Mouse (Mus musculus) macrophage (primary cell): ENCODE results near the gene Slc1a2. TPM values are rescaled to one million over a fixed set of nuclear protein-coding genes. Genes with fewer than 3 reads are reported as not detected.
A peak's percentile ranks its signal among the peaks of the same experiment; 100 is the strongest.

Source experiments
- H3K27ac ChIP-seq: fragments of 350-480 bp; formaldehyde crosslinking; 2 replicates; pipeline ENCODE4 v1.9.0; 2021
- H3K36me3 ChIP-seq: fragments of 350-480 bp; formaldehyde crosslinking; 2 replicates; pipeline ENCODE4 v1.9.0; 2021; ENCODE audit errors: inconsistent target
- H3K4me3 ChIP-seq: fragments of 350-480 bp; formaldehyde crosslinking; 2 replicates; pipeline ENCODE4 v1.9.0; 2021; ENCODE audit errors: inconsistent target
- H3K79me2 ChIP-seq: fragments of 350-480 bp; formaldehyde crosslinking; 2 replicates; pipeline ENCODE4 v1.9.0; 2021; ENCODE audit errors: inconsistent target
- WGBS: methylation state at CpG from one replicate; pipeline ENCODE4 v1.1.7; 2026; ENCODE audit warnings: inconsistent platforms; ENCODE audit not compliant: missing documents; 5-methylcytosine and 5-hydroxymethylcytosine counted together
- polyA plus RNA-seq: library from polyadenylated mRNA; stranded (reverse); fragments of 250-400 nt; gene quantifications from 3 replicates; pipeline ENCODE4 v1.2.4, GENCODE M21; 2018; ENCODE audit warnings: inconsistent platforms

Gene Slc1a2
- polyA plus RNA-seq, 1 experiment from 2014 or later = 0.03 TPM

GRCm38 (mm10) chr2:102782751-102783150 lies 124.3 kb downstream of the Slc1a2 start:
- Histone ChIP-seq H3K27ac (no peak overlapping the region), H3K79me2 (no peaks in the 10 kb centered on the region), H3K4me3 (no peak overlapping the region), H3K36me3 (no peaks in the 10 kb centered on the region)
- 92% methylated on average over 7 of the region's 7 CpGs for WGBS

GRCm38 (mm10) chr2:102785696-102786095 lies 127.2 kb downstream of the Slc1a2 start:
- Histone ChIP-seq H3K36me3 (no peaks in the 10 kb centered on the region), H3K79me2 (no peaks in the 10 kb centered on the region), H3K4me3 (no peak overlapping the region), H3K27ac (no peak overlapping the region)
- WGBS = 52% methylated on average over 4 of the region's 4 CpGs

DNA sequence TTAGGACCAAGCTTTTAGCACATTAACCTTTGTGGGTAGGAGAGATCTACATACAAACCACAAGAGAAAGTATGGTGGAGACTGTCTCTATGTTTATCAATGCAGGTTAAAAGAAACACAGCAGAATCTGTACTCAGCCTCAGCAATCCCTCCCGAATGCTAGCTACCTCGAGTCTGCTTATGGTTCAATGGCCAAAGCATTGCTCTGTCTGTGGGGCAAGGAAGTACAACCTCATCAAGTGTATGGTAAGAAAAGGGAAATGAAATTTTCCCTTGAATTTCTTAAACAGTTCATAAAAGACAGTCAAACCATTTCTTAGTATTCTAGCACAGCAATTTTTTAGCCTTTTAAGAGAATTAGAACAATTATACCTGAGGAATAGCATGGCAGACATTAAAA lies 133.2 kb downstream of the Slc1a2 start:
- H3K36me3 ChIP-seq = no peaks in the 10 kb centered on the region
- 23% methylated on average over 2 of the region's 2 CpGs for WGBS
- no peaks in the 10 kb centered on the region for H3K79me2 ChIP-seq
- H3K4me3 ChIP-seq = no peak overlapping the region
- H3K27ac ChIP-seq = no peak overlapping the region

GRCm38 (mm10) chr2:102792804-102793203 lies 134.3 kb downstream of the Slc1a2 start:
- Histone ChIP-seq H3K4me3 (no peak overlapping the region), H3K36me3 (no peaks in the 10 kb centered on the region), H3K27ac (no peak overlapping the region), H3K79me2 (no peaks in the 10 kb centered on the region)
- WGBS = 88% methylated on average over 6 of the region's 6 CpGs

DNA sequence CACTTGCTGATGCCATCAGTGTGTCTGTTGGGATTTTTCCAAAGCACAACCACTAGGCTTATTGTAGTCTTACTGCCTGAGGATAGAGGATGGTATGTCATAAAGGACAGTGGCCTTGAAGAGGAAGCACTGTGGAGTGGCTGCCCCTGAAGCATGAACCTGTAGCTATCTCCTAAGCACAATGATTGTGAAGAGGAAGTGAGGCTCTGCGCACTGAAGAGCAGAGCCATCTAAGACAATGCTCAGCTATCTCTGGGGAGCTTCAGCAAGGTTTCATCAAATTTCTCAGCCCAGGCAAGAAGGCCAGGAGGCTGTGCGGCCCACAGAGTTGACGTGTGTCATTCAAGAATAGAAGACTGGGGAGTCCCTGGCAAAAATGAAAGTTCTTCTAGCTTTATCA lies 136.6 kb downstream of the Slc1a2 start:
- no peak overlapping the region for H3K27ac ChIP-seq
- H3K4me3 ChIP-seq = no peak overlapping the region
- no peaks in the 10 kb centered on the region for H3K79me2 ChIP-seq
- no peaks in the 10 kb centered on the region for H3K36me3 ChIP-seq
- 80% methylated on average over 3 of the region's 3 CpGs for WGBS

DNA sequence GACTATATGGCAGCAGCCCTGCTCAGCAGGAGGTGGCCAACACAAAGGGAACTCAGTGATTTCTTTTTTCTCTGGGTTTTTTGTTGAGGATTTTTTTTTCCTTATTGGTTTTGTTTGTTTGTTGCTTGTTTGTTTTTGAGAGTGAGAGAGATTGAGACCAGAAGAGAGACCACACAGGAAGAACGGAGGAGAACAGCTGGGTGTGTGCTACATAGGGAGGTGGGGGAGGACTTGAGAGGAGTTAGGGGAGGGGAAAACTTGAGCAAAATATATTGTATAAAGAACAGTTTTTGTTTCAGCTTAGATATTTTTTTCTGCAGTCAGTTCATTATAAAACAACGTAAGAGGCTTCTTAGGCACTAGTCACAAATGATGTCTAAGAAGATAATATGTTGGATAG lies 139.7 kb downstream of the Slc1a2 start:
- H3K36me3 ChIP-seq = no peaks in the 10 kb centered on the region
- H3K79me2 ChIP-seq = no peaks in the 10 kb centered on the region
- H3K27ac ChIP-seq = no peak overlapping the region
- no peak overlapping the region for H3K4me3 ChIP-seq
- 93% methylated on average over 1 of the region's 2 CpGs for WGBS

GRCm38 (mm10) chr2:102801899-102802298 lies 143.4 kb downstream of the Slc1a2 start:
- no peaks in the 10 kb centered on the region for H3K79me2 ChIP-seq
- no peaks in the 10 kb centered on the region for H3K36me3 ChIP-seq
- 89% methylated on average over 1 of the region's 1 CpGs for WGBS
- no peak overlapping the region for H3K4me3 ChIP-seq
- H3K27ac ChIP-seq = no peak overlapping the region

DNA sequence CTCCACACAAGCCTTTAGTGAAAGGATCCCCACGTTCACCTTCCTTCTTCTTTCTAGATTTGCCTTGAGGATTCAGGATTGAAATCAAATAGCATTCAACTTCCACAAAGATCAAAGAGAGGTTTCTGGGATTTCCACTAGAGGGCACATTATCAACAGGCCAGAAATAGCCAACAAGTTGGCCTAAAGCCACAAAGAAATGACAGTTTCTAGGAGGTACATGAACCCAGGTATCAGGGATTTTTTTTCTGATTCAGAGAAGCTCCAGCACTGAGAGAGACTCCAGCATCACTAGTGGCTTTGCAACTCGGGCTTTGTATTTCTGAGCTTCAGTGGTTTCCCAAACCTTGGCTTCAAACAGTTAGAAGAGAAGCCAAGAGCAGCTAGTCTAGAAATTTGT lies 145.7 kb downstream of the Slc1a2 start:
- 32% methylated on average over 2 of the region's 2 CpGs for WGBS
- Histone ChIP-seq H3K4me3 (no peak overlapping the region), H3K79me2 (no peaks in the 10 kb centered on the region), H3K36me3 (no peaks in the 10 kb centered on the region), H3K27ac (no peak overlapping the region)

GRCm38 (mm10) chr2:102805283-102805682 lies 146.8 kb downstream of the Slc1a2 start:
- Histone ChIP-seq H3K36me3 (no peaks in the 10 kb centered on the region), H3K4me3 (no peak overlapping the region), H3K79me2 (no peaks in the 10 kb centered on the region), H3K27ac (no peak overlapping the region)
- 83% methylated on average over 6 of the region's 6 CpGs for WGBS

DNA sequence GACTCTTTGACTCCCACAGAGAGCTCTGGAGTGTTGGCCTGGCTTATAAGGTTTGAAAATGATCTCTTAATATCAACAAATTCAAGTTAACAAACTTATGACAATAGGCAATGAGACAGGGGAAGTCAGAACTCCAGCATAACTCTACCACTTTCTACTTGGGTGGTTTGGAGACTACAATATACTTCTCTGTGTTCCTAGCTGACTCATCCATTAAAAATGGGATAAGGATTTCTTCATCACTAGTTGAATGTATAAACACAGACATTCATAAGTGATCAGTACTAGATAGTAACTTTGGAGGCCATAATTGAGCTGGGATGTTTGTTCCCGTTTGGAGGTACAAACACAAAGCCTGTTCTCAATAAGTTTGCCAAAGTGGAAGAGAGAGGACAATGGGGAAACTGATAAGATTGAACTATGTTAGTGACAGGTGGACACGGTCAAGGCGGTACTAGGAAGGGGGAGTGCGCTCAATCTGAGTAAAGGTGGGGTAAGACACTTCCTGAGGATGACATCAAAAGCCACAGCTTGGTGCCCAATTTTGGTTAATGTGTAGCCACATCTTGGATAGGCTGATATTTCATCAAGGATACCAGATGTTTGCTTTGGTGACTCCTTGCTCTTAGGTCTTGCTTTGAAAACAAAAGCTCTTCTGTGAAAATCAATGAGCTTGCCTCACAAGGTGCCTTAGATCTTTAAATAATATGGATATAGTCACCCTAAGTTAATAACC lies 147.5 kb downstream of the Slc1a2 start:
- Histone ChIP-seq H3K27ac (no peak overlapping the region), H3K4me3 (no peak overlapping the region), H3K36me3 (no peaks in the 10 kb centered on the region), H3K79me2 (no peaks in the 10 kb centered on the region)
- 90% methylated on average over 4 of the region's 4 CpGs for WGBS

GRCm38 (mm10) chr2:102807633-102808032 lies 149.2 kb downstream of the Slc1a2 start:
- H3K27ac ChIP-seq = no peak overlapping the region
- H3K4me3 ChIP-seq = no peak overlapping the region
- 87% methylated on average over 3 of the region's 3 CpGs for WGBS
- no peaks in the 10 kb centered on the region for H3K36me3 ChIP-seq
- no peaks in the 10 kb centered on the region for H3K79me2 ChIP-seq

GRCm38 (mm10) chr2:102809436-102809835 lies 151.0 kb downstream of the Slc1a2 start:
- WGBS = 100% methylated on average over 1 of the region's 1 CpGs
- Histone ChIP-seq H3K4me3 (no peak overlapping the region), H3K79me2 (no peaks in the 10 kb centered on the region), H3K36me3 (peaks cover 9% of the 10 kb centered on the region; the same call in 1 of the 2 replicates), H3K27ac (no peak overlapping the region)

DNA sequence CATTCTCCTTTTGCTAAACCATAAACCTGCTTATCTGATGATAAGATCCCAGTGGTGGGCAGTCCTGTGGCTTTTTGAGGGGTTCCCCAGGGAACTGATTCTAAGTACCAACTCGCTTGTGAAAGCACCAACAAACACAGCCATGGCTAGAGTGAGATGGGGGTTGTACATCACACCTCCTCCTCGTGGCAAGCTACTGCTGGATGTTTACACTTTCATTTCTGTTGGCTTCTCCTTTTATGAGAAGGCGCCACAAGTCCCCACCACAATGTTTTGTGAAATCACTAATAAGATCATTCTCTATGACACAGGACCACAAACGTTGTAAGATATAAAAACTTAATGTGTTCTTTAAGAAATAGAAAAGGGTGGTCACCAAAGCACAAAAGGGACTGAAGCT lies 154.3 kb downstream of the Slc1a2 start:
- H3K79me2 ChIP-seq = no peaks in the 10 kb centered on the region
- H3K36me3 ChIP-seq = peaks cover 18% of the 10 kb centered on the region; the same call in 1 of the 2 replicates
- 11% methylated on average over 4 of the region's 4 CpGs for WGBS
- no peak overlapping the region for H3K27ac ChIP-seq
- H3K4me3 ChIP-seq = no peak overlapping the region

- Histone ChIP-seq H3K36me3 (peaks cover 44% of the 10 kb centered on the region), H3K4me3 (no peak overlapping the region), H3K79me2 (no peaks in the 10 kb centered on the region), H3K27ac (peak overlapping the region; percentile 60)
- 15% methylated on average over 6 of the region's 6 CpGs for WGBS
These were observed 156.9 kb downstream of the Slc1a2 start for GRCm38 (mm10) chr2:102815289-102815809.

GRCm38 (mm10) chr2:102820225-102820711 lies 161.8 kb downstream of the Slc1a2 start:
- no peaks in the 10 kb centered on the region for H3K79me2 ChIP-seq
- WGBS = 90% methylated on average over 5 of the region's 5 CpGs
- H3K4me3 ChIP-seq = no peak overlapping the region
- H3K27ac ChIP-seq = no peak overlapping the region
- H3K36me3 ChIP-seq = peaks cover 85% of the 10 kb centered on the region
